Mouse (Mus musculus): ENCODE data around the gene Tnks1bp1.

GRCm38 (mm10) chr2:85001497-85001896 is 46.3 kb upstream of the Tnks1bp1 start:
- TF ChIP-seq EP300 (IDR thresholded peaks at IDR 0.05; ENCODE audit: low read depth) (no peak), CTCF (IDR thresholded peaks at IDR 0.05; ENCODE audit: low read depth) (no peak)
